ENCODE assay signal across 26 mouse cellular contexts in genomic region chr7:111389690-111390089, GRCm38 (mm10).
"Had no signal": no experiment of that assay in that cellular context is flagged by ENCODE, and none has a peak within 500 bp of the region (broad histone marks: within the 10 kb centered on the region; RNA-seq: fewer than 3 reads in every experiment).

No protein-coding gene starts in this region.

- DNase-seq: cerebellum, adult 8-10 months; cerebellum, adult 9-10 months; cerebellum, adult 9-11 months; cerebellum, postnatal 10 days; cerebellum, postnatal 14 days; cerebellum, postnatal 25 days; cerebellum, postnatal 36 days; embryo, embryonic 11 days; forebrain, postnatal 0 days; gastrocnemius, adult 2 months; gastrocnemius, postnatal 10 days; gastrocnemius, postnatal 14 days; gastrocnemius, postnatal 25 days; gastrocnemius, postnatal 36 days; heart, adult 11 months; heart, adult 18-20 months; heart, adult 2 months had no signal

- H3K4me2 ChIP-seq: embryonic facial prominence, embryonic 12.5 days; embryonic facial prominence, embryonic 13.5 days; embryonic facial prominence, embryonic 15.5 days; forebrain, embryonic 12.5 days; forebrain, embryonic 13.5 days; forebrain, embryonic 15.5 days had no signal

- H3K36me3 ChIP-seq: embryonic facial prominence, embryonic 10.5 days; embryonic facial prominence, embryonic 12.5 days; embryonic facial prominence, embryonic 13.5 days; embryonic facial prominence, embryonic 15.5 days; forebrain, embryonic 10.5 days; forebrain, embryonic 12.5 days; forebrain, embryonic 15.5 days had no signal

- H3K4me3 ChIP-seq: embryonic facial prominence, embryonic 10.5 days; embryonic facial prominence, embryonic 12.5 days; embryonic facial prominence, embryonic 13.5 days; embryonic facial prominence, embryonic 15.5 days; erythroblast, embryonic 14.5 days; forebrain, embryonic 10.5 days; forebrain, embryonic 12.5 days; forebrain, embryonic 13.5 days; forebrain, embryonic 15.5 days; gastrocnemius, adult 2 months; heart, adult 2 months had no signal

- H3K27me3 ChIP-seq: embryonic facial prominence, embryonic 12.5 days; embryonic facial prominence, embryonic 13.5 days; embryonic facial prominence, embryonic 15.5 days; forebrain, embryonic 15.5 days had no signal
